In the genomic region with DNA sequence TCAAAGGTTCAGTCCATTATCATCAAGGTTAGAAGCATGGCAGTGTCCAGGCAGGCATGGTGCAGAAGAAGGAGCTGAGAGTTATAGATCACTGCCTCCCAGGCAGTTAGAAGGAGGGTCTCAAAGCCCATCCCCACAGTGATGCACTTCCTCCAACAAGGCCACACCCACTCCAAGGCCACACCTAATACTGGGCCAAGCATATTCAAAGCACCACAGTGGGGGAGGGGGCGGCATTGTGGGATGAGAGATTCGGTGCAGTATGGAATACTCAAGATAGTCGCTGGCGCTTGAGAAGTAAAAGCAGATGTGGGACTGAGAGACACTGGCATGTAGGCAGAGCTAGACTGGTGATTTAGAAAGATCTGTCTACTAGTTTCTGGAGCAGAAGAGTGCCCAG, we compare ENCODE assay signal across 18 mouse cellular contexts. TPM values are rescaled to one million over a fixed set of nuclear protein-coding genes. Genes with fewer than 3 reads are reported as not detected.
DNase-seq lines count a peak whose midpoint lies in the region; ATAC-seq and TF ChIP-seq lines count a peak whose summit lies in the region.
"Had no signal": no experiment of that assay in that cellular context is flagged by ENCODE, and none has a peak within 500 bp of the region (broad histone marks: within the 10 kb centered on the region; RNA-seq: fewer than 3 reads in every experiment).

No protein-coding gene starts in this region.

- no peak overlapping the region for H3K27ac ChIP-seq in gastrocnemius, adult 2 months
- H3K27ac ChIP-seq: embryonic facial prominence, embryonic 15.5 days; forebrain, embryonic 15.5 days; hindbrain, embryonic 13.5 days; limb, embryonic 15.5 days; stomach, postnatal 0 days had no signal

- TF ChIP-seq CTCF in gastrocnemius, adult 2 months (IDR thresholded peaks at IDR 0.05): no peak

- H3K4me3 ChIP-seq in gastrocnemius, adult 2 months: no peak overlapping the region
- H3K4me3 ChIP-seq: embryonic facial prominence, embryonic 15.5 days; forebrain, embryonic 15.5 days; hindbrain, embryonic 13.5 days; limb, embryonic 15.5 days had no signal

- peak; percentile 13 for DNase-seq in gastrocnemius, adult 2 months
- no peak for DNase-seq in gastrocnemius, adult 18-20 months (ENCODE audit: low spot score)
- peak; percentile 10 for DNase-seq in kidney, postnatal 10 days
- no peak for DNase-seq in kidney, adult 8-10 months
- peak; percentile 14 to 59 for DNase-seq in spleen, postnatal 4 days (ENCODE audit: low spot score in 2 of 2)
- DNase-seq in spleen, postnatal 14 days (ENCODE audit: low spot score in 2 of 2): no peak
- DNase-seq: cerebellum, adult 9-10 months; heart, postnatal 14 days; kidney, postnatal 14 days; left cerebral cortex, postnatal 4 days had no signal

- intact Hi-C loops in gastrocnemius, adult 2 months (cut with DNase I): no loop called here

- 0 out of 2 replicates have a peak, but pooled peaks have one; percentile 14 for ATAC-seq in erythroblast, adult 5-6 weeks (replicated peaks; ENCODE audit: low FRiP score, poor library complexity, severe bottlenecking)
- ATAC-seq in inflammation-experienced regulatory T-cells, adult 6 months: no peak
- ATAC-seq: forebrain, embryonic 15.5 days; midbrain, embryonic 16.5 days had no signal

RNA-seq across cellular contexts. Expression of gene Galnt10, which starts 14.9 kb away (rescaled TPM):
- total RNA-seq in gastrocnemius, adult 2 months (2021): 1 to 10 TPM; 5.1 to 6.4 TPM
- total RNA-seq in gastrocnemius, adult 18-20 months (2021): 1 to 10 TPM; 4.0 to 4.2 TPM
- 39.4 and 43.5 TPM in 2 replicates for total RNA-seq in erythroblast, adult 5-6 weeks (2015; ENCODE audit: low replicate concordance)
- 102 and 103 TPM in 2 replicates for total RNA-seq in erythroblast, adult 5-6 weeks (2017; ENCODE audit: low replicate concordance)
- 1 to 10 TPM; 2.8 to 5.2 (median 4.6) TPM for polyA plus RNA-seq in inflammation-experienced regulatory T-cells, adult 6 months (2017; shearing (Covaris generic))

Comparison
In these comparisons a context has a peak if more than half of its experiments do, and no peak if none do; other contexts are left out.
1. DNase-seq: peak in gastrocnemius, adult 2 months (single experiment), kidney, postnatal 10 days (single experiment) and spleen, postnatal 4 days (2 of 2); none in gastrocnemius, adult 18-20 months (single experiment), kidney, adult 8-10 months (0 of 2) and spleen, postnatal 14 days (0 of 2).
2. RNA of gene Galnt10, which starts 14.9 kb away (total RNA-seq): 39.4 to 103 TPM in erythroblast, adult 5-6 weeks; 5.1 to 6.4 TPM in gastrocnemius, adult 2 months and 4.0 to 4.2 TPM in gastrocnemius, adult 18-20 months; every median in the first group is over 4 times any median in the second.